Mouse (Mus musculus) monocyte, adult 5-6 weeks (primary cell): Measurements from ENCODE around the gene Zfp658. TPM values are rescaled to one million over a fixed set of nuclear protein-coding genes. Genes with fewer than 3 reads are reported as not detected.

Experiments
- ATAC-seq: fragments of 153-309, 156-312 bp; replicated peaks from 2 replicates; pipeline ENCODE4 v1.8.0; 2017; ENCODE audit warnings: mild to moderate bottlenecking; ENCODE audit not compliant: low TSS enrichment, insufficient number of reproducible peaks, severe bottlenecking, poor library complexity, low FRiP score
- total RNA-seq: library from RNA; stranded (forward); fragments of 200-1000, 200-491, 200-594 nt; gene quantifications from 3 replicates; pipeline ENCODE4 v1.2.3, GENCODE M21; 2017

Zfp658 gene
- 2.2 to 8.1 TPM (median 3.0 TPM) in 3 replicates for total RNA-seq

DNA sequence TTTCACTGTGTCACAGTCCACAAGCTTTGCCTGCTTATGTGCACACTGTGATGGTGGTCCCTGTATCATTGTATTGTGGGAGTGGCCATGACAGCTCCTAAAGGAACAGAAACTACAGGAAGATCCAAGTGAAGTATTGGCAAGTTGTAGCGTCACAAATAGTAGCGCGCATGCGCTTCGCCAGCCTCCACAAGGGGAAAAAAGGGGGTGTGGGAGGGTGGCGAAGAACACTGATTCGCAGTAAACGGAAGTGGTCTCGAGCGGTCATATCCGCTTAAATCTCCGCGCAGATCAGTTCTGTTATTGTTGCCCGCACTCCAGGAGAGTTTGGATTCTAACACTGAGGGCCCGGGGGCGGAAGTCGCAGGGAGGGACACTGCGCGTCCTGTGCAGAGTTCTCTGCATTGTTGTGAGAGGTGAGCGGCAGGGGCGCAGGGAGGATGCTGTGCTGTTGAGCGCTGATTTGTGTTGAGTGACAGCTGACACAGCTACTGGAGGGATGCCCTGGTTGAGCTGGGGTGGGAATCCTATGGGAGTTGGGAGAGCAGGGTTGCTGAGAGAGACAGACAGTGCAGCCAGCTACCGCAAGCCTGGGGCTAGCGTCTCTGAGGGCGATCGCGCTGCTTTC is at the start of gene Zfp658:
Gene Zfp658 (plus strand): TSS at position 251 of the 628 bp plus-strand sequence.
- ATAC-seq = peak; percentile 83

DNA sequence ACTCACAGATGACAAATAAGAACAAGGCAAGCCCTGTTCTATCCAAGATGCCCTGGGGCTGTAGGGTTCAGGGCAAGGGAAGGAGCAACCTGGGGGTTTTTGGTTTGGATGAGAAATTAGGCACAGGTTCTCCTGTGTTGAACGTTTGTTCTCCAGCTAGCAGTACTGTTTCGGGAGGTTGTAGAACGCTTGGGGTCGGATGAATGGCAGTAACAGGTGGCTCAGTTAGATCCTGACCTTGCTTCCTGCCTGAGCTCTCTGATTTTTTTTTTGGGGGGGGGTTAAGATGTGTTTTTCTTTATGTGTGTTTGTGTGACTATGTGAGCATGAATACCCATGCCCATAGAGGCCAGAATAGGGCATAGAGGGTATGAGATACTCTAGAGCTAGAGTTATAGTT is 49.5 kb upstream of the Zfp658 start:
- no peak for ATAC-seq

DNA sequence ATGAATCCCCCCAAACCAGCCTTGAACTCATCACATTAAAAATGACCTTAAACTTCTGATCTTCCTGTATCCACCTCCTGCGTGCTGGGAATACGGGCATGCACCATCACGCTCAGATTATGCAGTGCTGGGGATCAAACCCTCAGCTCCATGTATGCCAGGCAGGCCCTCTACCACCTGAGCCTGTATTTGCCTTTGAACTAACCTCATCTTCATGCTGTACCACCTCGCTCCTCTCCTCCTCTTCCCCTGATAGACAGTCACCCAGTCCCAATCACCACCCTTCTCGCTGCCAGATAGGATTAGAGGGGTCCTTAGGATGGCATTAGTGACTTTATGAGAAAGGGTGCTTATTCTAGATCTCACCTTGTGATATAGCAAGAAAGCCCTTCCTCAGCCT is 47.0 kb upstream of the Zfp658 start:
- no peak for ATAC-seq

DNA sequence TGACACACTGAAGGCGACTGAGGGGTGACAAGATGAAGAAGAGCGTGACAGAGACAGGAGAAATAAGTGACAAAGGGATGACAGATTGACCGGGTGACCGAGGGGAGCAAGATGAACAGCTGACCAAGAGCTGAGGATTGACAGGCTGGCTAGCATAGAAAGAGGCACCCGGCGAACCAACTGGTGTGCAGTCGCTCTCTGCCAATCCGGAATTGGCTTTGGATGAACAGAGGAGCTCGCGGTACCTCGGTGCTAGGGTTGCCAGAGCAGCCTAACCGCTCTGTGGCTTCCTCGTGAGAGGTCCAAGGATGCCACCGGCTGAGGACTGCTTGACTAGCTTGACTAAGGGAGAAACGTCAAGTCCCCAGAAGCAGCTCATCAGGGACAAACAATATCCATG is 43.7 kb upstream of the Zfp658 start:
- no peak for ATAC-seq

DNA sequence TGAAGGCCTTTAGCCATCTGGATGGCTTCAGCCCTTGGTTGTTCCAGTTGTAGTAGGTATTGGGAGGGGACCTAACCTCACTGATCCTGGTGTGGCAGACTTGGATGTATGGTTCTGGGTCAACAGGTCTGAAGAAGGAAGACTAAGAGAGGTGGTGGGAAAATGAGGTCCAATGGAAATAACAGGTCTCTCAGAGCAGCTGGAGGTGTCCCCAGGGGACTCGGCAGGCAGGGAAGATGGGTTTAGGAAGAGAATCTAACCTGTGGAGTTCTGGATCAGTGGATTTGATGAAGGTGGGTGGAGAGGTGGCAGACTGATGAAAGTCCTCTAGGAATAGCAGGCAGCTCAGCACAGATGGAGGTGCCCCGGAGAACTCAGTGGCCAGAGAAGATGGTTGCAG is 39.3 kb upstream of the Zfp658 start:
- ATAC-seq = no peak

DNA sequence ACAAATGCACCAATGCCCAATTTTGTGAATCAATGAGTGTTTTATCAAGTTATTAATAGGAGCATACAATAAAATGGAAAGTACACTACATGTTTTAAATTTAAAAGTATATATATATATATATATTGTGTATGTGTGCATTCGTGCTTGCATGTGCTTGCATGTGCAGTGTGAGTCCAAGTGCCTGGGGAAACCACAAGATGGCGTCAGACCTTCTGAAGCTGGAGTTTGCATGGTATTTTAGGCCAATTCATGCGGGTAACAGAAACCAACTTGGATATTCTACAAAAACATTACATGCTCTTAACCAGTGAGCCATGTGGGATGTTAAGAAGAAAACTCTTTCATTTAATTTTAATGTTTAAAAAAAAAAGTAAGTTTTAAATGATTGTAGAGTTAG is 36.7 kb upstream of the Zfp658 start:
- ATAC-seq = no peak

DNA sequence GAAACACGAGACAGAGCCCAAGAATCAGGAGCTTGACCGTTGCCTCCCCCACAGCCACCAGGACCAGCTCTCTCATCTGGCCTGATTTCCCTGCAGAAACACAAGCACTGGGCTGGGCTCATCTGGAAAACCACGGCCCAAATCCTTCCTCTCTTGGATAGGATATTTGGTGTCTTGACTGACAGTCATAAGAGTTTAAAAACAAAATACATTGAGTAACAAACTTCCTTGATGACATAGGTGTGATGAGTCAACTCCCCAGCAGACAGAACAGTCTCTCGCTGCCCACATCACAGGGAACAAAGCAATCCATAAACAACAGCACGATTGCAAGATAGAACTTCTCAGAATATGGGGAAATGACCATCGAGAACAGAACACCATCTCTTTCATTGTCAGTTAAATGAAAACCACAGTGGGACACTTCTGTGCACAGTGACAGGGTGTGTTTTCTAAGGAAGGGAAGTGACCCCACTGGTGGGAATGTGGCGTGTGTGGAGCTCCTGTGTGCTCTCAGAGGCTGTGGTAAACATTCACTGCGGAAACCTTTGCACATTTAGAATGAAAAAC is 31.8 kb upstream of the Zfp658 start:
- peak; percentile 78 for ATAC-seq

DNA sequence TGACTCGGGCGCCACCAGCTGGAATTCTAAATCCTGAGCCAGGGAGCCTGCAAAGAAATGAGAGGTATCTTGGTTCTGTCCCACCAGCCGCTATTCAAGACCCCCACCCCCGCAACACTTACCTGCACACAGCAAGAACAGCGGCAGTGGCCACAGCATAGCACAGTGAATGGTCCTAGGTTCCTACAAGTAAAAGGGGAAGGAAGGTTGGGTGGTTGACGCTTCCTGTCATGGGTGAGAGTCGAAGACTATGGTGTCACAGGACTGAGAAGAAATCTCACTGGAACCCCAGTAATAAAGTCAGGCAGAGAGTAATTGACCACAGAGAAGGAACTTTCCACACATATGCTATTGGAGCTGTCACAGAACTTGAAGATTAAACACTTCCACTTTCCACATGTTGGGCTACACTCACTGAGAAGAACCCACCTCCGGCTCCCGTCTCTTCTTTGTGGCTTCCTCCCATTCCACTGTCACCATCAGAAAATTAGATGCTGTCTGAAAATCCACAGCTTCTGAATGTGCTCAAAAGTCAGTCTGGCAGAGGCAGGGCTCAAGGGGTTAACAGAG is 29.0 kb upstream of the Zfp658 start:
- ATAC-seq = peak; percentile 64

DNA sequence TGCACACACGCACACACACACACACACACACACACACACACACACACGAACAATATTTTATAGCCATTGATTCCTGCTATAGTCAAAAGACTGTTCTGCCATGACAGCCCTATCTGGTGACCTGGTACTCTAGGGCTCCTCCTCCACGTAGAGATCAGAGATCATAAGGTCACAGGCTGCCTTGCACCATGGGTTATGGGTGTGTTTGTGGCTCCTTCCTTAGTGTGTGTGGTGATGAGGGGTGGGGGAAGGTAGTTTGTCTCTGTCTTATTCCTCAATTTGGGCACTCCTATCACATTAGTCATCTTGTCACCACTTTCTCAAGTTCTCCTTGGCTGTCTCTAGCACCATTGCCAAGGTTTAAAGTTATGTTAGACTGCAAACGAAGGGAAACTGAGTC is 23.5 kb upstream of the Zfp658 start:
- peak; percentile 89 for ATAC-seq

DNA sequence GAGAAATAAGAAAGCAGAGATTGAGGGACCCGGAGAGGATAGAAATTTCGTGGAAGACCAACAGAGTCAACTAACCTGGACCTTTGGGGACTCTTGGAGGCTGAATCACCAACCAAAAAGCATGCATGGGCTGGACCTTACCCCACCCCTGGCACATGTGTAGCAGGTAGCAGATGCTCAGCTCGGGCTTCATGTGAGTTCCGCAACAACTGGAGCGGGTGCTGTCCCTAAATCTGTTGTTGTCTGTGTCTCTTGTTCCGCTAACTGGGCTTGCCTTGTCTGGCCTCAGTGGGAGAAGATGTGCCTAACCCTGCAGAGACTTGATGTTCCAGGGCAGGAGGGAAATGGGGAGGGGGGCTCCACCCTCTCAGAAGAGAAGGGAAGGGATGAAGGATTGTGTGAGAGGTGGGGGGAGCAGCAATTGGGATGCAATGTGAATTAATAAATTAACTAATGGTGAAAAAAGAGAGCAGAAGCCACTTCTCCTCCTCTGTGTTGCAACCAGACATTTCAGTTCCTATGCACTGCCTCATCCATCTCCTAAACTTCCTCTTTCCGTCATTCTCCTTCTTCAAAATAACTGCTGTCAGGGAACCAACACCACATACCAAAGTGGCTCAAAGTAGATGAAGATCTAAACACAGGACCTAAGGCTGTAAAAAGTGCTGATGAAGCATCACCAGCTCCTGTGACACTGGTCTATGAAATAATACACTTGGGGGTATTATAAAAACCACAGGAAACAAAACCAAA is 17.7 kb upstream of the Zfp658 start, which contains the start of gene Cd33:
Gene Cd33 (minus strand): TSS at position 204 of the 753 bp plus-strand sequence.
- ATAC-seq = peak; percentile 84

DNA sequence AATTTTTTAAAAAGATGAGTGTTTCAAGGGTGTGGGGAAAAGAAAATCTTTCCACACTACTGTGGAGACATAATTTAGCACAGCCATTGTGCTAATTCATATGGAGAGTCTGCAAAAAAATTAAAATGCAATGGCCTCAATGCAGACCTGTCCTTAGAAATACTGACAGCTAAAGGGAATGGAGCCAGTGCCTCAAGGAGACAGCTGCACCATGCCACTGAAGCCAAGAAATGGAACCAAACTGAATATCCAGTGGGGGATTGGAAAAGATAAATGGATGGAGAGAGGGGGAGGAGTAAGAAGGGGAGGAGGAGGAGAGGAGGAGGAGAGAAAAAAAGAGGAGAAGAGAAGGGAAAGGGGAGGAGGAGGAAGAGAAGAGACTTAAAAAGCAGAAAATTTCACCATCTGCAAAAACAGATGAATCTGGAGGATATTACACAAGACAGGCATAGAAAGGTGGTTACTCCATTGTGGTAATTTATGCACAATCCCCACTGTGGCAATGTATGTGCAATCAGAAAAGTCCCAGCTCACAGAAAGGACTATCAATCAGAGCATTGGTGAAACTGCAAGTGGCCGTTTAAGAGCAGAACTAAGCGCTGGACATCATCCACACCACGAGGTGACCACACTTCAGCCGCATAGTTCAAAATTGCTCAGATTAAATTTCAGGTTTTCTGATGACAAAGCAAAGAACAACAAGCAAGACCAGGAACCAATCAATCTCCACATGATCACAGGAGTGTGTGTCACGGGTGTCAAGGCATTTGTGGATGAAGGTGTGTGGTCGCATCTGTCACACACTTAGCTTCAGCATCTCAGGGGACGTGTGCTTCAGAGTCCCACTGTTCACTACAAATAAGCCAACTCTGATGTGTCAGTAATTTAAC is 16.2 kb upstream of the Zfp658 start:
- ATAC-seq = peak; percentile 60

DNA sequence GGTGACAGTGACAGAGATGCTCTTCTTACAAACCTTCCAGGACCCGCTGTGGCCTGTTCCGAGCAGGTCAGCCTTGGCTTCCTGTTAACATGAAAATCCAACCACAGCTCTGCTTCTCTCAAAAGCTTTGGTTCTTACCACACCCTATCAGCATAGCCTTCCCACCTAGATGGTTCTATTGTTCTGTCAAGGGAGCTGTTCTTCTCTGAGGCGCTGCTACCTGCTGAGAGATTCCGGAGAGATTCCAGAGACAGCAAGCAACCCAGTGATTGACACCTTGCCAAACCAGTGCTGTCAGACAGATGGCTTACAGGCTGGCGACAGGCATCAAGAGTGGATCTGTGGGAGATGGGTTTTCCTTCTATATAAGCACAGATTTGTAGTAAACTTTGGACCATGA is 14.4 kb upstream of the Zfp658 start:
- no peak for ATAC-seq

DNA sequence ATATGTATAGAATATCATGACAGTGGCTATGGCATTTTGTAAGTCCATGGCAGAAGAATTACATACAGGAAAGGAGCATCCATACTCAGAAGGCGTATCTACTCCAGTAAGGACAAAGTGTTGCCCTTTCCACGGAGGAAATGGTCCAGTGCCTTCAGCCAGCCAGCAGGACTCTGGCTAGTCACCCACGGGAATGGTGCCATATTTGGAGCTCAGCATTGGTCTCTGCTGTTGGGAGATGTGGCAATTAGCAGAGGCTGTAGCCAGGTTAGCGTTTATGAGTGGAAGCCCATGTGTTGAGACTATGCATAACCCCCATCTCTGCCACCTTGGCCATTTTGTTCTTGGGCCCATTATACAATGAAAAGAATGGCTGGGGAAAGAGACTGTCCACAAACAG is 13.8 kb upstream of the Zfp658 start:
- no peak for ATAC-seq

DNA sequence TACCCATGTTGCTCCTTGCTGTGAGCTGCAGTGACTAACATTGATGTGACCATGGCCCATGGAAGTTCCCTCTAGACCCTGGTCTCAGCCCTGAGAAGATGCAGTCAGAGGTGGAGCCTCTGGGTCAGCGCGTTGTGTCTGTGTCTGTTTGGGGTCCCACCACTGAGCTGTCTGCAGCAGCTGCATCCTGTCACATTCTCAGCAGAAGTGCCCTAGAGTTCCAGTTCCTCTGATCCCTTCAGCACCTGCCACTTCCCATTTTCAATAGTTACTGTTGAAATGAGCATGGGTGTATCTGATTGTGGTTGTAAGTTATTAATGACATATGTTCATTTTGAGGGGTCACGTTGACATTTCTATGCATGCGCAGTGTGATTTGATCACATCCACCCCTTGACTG is 8.9 kb upstream of the Zfp658 start:
- peak; percentile 75 for ATAC-seq

DNA sequence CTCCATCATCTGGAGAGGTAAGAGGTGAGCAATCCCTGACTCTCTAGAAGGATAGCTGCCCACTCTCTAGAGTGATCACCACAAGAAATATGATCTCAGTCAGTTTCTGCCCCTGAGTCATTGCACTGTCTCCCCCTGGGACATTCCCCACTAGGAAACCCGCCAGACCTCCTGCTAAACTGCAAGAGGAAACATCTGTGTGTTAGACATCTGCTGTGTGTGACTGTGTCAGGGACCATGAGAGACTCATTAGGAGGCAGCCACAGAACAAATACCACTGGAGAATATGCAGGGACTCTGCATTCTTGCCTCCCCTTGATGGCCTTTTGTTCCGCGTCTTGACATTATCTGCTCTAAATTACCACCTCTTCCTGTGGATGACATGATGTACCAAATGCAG is 7.5 kb upstream of the Zfp658 start:
- no peak for ATAC-seq

DNA sequence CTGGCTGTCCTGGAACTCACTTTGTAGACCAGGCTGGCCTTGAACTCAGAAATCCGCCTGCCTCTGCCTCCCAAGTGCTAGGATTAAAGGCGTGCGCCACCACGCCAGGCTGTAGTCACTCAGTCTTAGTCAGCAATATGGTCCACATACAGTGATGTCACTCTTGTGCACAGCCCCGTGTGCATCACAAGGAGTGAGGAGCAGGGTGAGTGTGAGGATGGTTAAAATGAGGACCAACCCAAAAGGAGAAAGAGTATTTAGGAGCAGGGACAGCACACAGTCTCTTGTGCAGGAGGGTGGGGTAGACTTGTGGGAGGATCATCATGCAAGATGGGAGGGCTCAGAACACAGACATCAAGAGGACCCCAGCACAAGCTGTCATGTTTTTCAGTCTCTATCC is 6.7 kb upstream of the Zfp658 start:
- no peak for ATAC-seq

DNA sequence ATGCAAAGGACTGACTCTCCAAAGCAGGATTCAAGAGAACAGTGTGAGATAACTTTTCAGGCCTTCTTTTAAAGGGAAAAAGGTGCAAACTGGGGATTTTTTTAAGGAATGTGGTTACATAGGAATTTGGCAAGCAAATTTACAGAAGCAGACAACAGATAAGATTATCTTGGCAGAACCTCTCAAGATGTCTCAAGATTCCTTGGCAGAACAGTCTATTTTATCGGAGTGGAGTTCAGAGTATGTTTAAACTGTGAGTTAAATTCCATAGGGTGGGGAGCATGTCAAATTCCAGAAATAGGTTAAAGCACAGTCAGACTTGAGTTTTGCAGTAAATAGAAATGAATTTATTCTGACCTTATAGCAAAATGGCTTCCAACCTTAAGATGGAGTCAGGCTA is 5.2 kb upstream of the Zfp658 start:
- ATAC-seq = no peak

DNA sequence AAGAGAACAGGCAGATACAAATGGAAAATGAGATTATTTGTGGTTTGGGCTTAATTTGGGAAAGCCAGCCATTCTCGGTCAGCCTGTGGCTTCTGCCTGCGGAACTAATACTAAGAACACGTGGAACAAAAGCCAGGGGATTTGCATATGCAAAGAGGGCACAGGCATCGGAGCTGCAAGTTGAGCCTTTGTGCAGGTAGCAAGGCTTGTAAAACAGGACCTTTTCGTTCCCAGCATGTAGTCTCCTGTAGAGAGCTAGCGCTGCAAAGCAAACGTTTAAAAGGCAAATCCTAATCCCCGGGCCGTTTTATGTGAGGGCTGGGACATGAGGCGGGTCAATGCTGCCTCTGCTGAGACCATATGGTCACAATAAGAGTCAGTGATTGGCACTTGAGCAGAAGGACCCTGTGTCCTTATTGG is 605 bp downstream of the Zfp658 start:
- ATAC-seq = no peak; the same call in 1 of the 2 replicates

DNA sequence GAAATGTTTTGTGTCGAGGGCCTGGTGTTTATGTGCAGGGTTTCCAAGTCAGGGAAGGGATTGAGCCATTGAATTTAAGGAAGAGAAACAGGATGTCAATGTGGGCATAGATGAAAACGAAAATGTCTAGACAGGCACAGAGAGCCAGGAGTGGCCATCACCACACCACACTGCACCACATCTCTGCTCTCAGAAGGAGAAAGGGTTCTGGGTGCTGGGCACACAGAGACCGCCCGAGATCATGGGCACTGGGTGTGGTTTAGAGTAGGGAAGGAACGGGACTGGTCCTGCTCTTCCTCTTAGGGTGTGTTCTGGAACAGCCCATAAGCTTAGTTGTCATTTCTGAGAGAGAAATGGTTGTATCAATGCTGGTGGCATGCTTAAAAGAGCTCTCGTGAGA is 1.2 kb downstream of the Zfp658 start:
- ATAC-seq = peak; percentile 25; the same call in 1 of the 2 replicates
